Mouse (Mus musculus) hindbrain, embryonic 14.5 days (tissue): ENCODE data around the gene Celf2. TPM values are rescaled to one million over a fixed set of nuclear protein-coding genes. Genes with fewer than 3 reads are reported as not detected.

Source experiments
- ATAC-seq: fragments of 200-750 bp; cut with Nextera tagmentation; 2 replicates; pipeline ENCODE4 v1.8.0; 2017; ENCODE audit warnings: moderate number of reproducible peaks, mild to moderate bottlenecking, moderate TSS enrichment, moderate library complexity; ENCODE audit not compliant: low FRiP score
- DNase-seq: peaks from one replicate; pipeline ENCODE4 v3.0.0-alpha.2; 2015; ENCODE audit warnings: low spot score
- H3K27ac ChIP-seq: fragments of 300-500 bp; sonication (generic); 2 replicates; pipeline ENCODE4 v1.5.1; 2014; ENCODE audit warnings: mild to moderate bottlenecking, moderate library complexity
- H3K27me3 ChIP-seq: fragments of 300-500 bp; sonication (generic); 2 replicates; pipeline ENCODE4 v1.6.1; 2014; ENCODE audit warnings: mild to moderate bottlenecking, low read length, mixed read lengths; ENCODE audit not compliant: control insufficient read depth, insufficient read depth
- H3K36me3 ChIP-seq: fragments of 300-500 bp; sonication (generic); replicated peaks from 2 replicates; pipeline ENCODE4 v1.6.1; 2014; ENCODE audit not compliant: control insufficient read depth, insufficient read depth
- H3K4me1 ChIP-seq: fragments of 300-500 bp; sonication (generic); replicated peaks from 2 replicates; pipeline ENCODE4 v1.6.1; 2014; ENCODE audit warnings: antibody characterized with exemption, low read length, mixed read lengths; ENCODE audit not compliant: control insufficient read depth, insufficient read depth
- H3K4me2 ChIP-seq: fragments of 300-500 bp; sonication (generic); replicated peaks from 2 replicates; pipeline ENCODE4 v1.6.1; 2014; ENCODE audit warnings: mild to moderate bottlenecking, moderate library complexity
- H3K4me3 ChIP-seq: fragments of 300-500 bp; sonication (generic); replicated peaks from 2 replicates; pipeline ENCODE4 v1.5.1; 2014; ENCODE audit warnings: mild to moderate bottlenecking, low read length
- H3K9ac ChIP-seq: fragments of 300-500 bp; sonication (generic); 2 replicates; pipeline ENCODE4 v1.6.1; 2014
- H3K9me3 ChIP-seq: fragments of 300-500 bp; sonication (generic); 2 replicates; pipeline ENCODE4 v1.6.1; 2016; ENCODE audit warnings: low read length; ENCODE audit not compliant: control insufficient read depth
- WGBS: fragments of 180-500 bp; shearing (Covaris S2); extraction: QIAGEN DNeasy Blood & Tissue Kit; methylation state at CpG from one replicate; pipeline ENCODE4 v1.1.7; 2014; 5-methylcytosine and 5-hydroxymethylcytosine counted together
- polyA plus RNA-seq: library from polyadenylated mRNA; unstranded; fragments of >200 nt; fragmentation: Nextera tagmentation; extraction: Ambion mirVana; gene quantifications from 2 replicates; pipeline ENCODE4 v1.2.1, GENCODE M21; 2014

Celf2 gene
- polyA plus RNA-seq, 1 experiment from 2014 or later: 131 TPM

- no peak for ATAC-seq
Observed at GRCm38 (mm10) chr2:7017384-7018113, 491.8 kb downstream of the Celf2 start.

GRCm38 (mm10) chr2:7013126-7013525 is 496.2 kb downstream of the Celf2 start:
- 80% methylated on average over 5 of the region's 5 CpGs for WGBS
- H3K9me3 ChIP-seq: no peaks in the 10 kb centered on the region
- DNase-seq: no peak
- H3K4me3 ChIP-seq: no peak overlapping the region
- no peak overlapping the region for H3K27ac ChIP-seq
- ATAC-seq: no peak
- H3K9ac ChIP-seq: no peak overlapping the region
- H3K36me3 ChIP-seq: no peaks in the 10 kb centered on the region
- H3K4me1 ChIP-seq: no peaks in the 10 kb centered on the region
- no peak overlapping the region for H3K4me2 ChIP-seq
- H3K27me3 ChIP-seq: no peaks in the 10 kb centered on the region

More at GRCm38 (mm10) chr2:7017384-7018113, 491.8 kb downstream of the Celf2 start:
- Histone ChIP-seq H3K4me1 (no peaks in the 10 kb centered on the region), H3K27ac (no peak overlapping the region), H3K9me3 (no peaks in the 10 kb centered on the region), H3K27me3 (no peaks in the 10 kb centered on the region), H3K4me2 (no peak overlapping the region), H3K4me3 (no peak overlapping the region), H3K9ac (no peak overlapping the region), H3K36me3 (no peaks in the 10 kb centered on the region)
- WGBS: 81% methylated on average over 6 of the region's 6 CpGs
- no peak for DNase-seq

GRCm38 (mm10) chr2:7006816-7007215 is 502.5 kb downstream of the Celf2 start:
- H3K27me3 ChIP-seq: no peaks in the 10 kb centered on the region
- H3K4me1 ChIP-seq: 0 out of 2 replicates have a peak, but pooled peaks cover 4% of the 10 kb centered on the region
- H3K4me2 ChIP-seq: no peak overlapping the region
- H3K9ac ChIP-seq: no peak overlapping the region
- no peak for ATAC-seq
- WGBS: 89% methylated on average over 3 of the region's 3 CpGs
- DNase-seq: no peak
- H3K27ac ChIP-seq: no peak overlapping the region
- H3K4me3 ChIP-seq: no peak overlapping the region
- H3K9me3 ChIP-seq: no peaks in the 10 kb centered on the region
- no peaks in the 10 kb centered on the region for H3K36me3 ChIP-seq

- Histone ChIP-seq H3K9ac (no peak overlapping the region), H3K4me1 (0 out of 2 replicates have a peak, but pooled peaks cover 4% of the 10 kb centered on the region), H3K27me3 (no peaks in the 10 kb centered on the region), H3K9me3 (no peaks in the 10 kb centered on the region), H3K4me2 (no peak overlapping the region), H3K4me3 (no peak overlapping the region), H3K36me3 (no peaks in the 10 kb centered on the region), H3K27ac (no peak overlapping the region)
- DNase-seq (no peak), ATAC-seq (peak; percentile 55; the same call in 1 of the 2 replicates)
- WGBS: 37% methylated on average over 2 of the region's 2 CpGs
Observed at GRCm38 (mm10) chr2:7001967-7002366, 507.4 kb downstream of the Celf2 start.

- Histone ChIP-seq H3K9ac (no peak overlapping the region), H3K4me1 (no peaks in the 10 kb centered on the region), H3K4me2 (no peak overlapping the region), H3K27ac (no peak overlapping the region), H3K27me3 (no peaks in the 10 kb centered on the region), H3K4me3 (no peak overlapping the region), H3K9me3 (no peaks in the 10 kb centered on the region), H3K36me3 (no peaks in the 10 kb centered on the region)
- DNase-seq (no peak), ATAC-seq (no peak)
- WGBS: 68% methylated on average over 5 of the region's 5 CpGs
Observed at GRCm38 (mm10) chr2:6991010-6991421, 518.3 kb downstream of the Celf2 start.

- WGBS: 44% methylated on average over 4 of the region's 4 CpGs
- H3K4me3 ChIP-seq: no peak overlapping the region
- H3K9me3 ChIP-seq: no peaks in the 10 kb centered on the region
- no peak for DNase-seq
- no peak overlapping the region for H3K4me2 ChIP-seq
- H3K36me3 ChIP-seq: no peaks in the 10 kb centered on the region
- H3K27me3 ChIP-seq: no peaks in the 10 kb centered on the region
- ATAC-seq: no peak
- H3K27ac ChIP-seq: no peak overlapping the region
- H3K9ac ChIP-seq: no peak overlapping the region
- no peaks in the 10 kb centered on the region for H3K4me1 ChIP-seq
Observed at GRCm38 (mm10) chr2:6985706-6986105, 523.7 kb downstream of the Celf2 start.

GRCm38 (mm10) chr2:6983902-6984301 is 525.5 kb downstream of the Celf2 start:
- no peak for ATAC-seq
- Histone ChIP-seq H3K4me1 (no peaks in the 10 kb centered on the region), H3K4me3 (no peak overlapping the region), H3K9me3 (no peaks in the 10 kb centered on the region), H3K9ac (no peak overlapping the region), H3K27ac (no peak overlapping the region), H3K36me3 (no peaks in the 10 kb centered on the region), H3K27me3 (no peaks in the 10 kb centered on the region), H3K4me2 (no peak overlapping the region)
- DNase-seq: no peak
- 51% methylated on average over 6 of the region's 6 CpGs for WGBS

- H3K9ac ChIP-seq: no peak overlapping the region
- 92% methylated on average over 2 of the region's 2 CpGs for WGBS
- no peak overlapping the region for H3K4me2 ChIP-seq
- H3K27me3 ChIP-seq: no peaks in the 10 kb centered on the region
- H3K27ac ChIP-seq: no peak overlapping the region
- ATAC-seq: no peak
- H3K36me3 ChIP-seq: no peaks in the 10 kb centered on the region
- H3K9me3 ChIP-seq: no peaks in the 10 kb centered on the region
- no peak overlapping the region for H3K4me3 ChIP-seq
- no peaks in the 10 kb centered on the region for H3K4me1 ChIP-seq
- no peak for DNase-seq
Observed at GRCm38 (mm10) chr2:6976300-6976699, 533.1 kb downstream of the Celf2 start.

GRCm38 (mm10) chr2:6969228-6969627 is 540.1 kb downstream of the Celf2 start:
- Histone ChIP-seq H3K36me3 (no peaks in the 10 kb centered on the region), H3K27me3 (no peaks in the 10 kb centered on the region), H3K9ac (no peak overlapping the region), H3K9me3 (no peaks in the 10 kb centered on the region), H3K4me3 (no peak overlapping the region), H3K4me1 (no peaks in the 10 kb centered on the region), H3K4me2 (no peak overlapping the region), H3K27ac (no peak overlapping the region)
- DNase-seq (no peak), ATAC-seq (no peak)
- 65% methylated on average over 6 of the region's 6 CpGs for WGBS

GRCm38 (mm10) chr2:6965243-6965642 is 544.1 kb downstream of the Celf2 start:
- Histone ChIP-seq H3K9ac (no peak overlapping the region), H3K9me3 (no peaks in the 10 kb centered on the region), H3K36me3 (no peaks in the 10 kb centered on the region), H3K27me3 (no peaks in the 10 kb centered on the region), H3K4me3 (no peak overlapping the region), H3K4me1 (no peaks in the 10 kb centered on the region), H3K4me2 (no peak overlapping the region), H3K27ac (no peak overlapping the region)
- DNase-seq (no peak), ATAC-seq (no peak)
